Mouse (Mus musculus) heart, adult 2 months (tissue): ENCODE measurements at regions not wholly inside any gene's neighbourhood (a gene's known extent, or its start where the extent isn't known, plus 50 kb on each side); places are given as distances from the start of the nearest gene placed in this dataset.

Experiments used
- DNase-seq, 2 experiments: peaks; one replicate each; pipeline ENCODE4 v3.0.0; 2021
- H3K27ac ChIP-seq: fragments of 200-600 bp; 2 replicates; pipeline ENCODE4 v1.8.1; 2022
- H3K27me3 ChIP-seq: fragments of 200-500 bp; 2 replicates; pipeline ENCODE4 v1.6.1; 2012; ENCODE audit warnings: mild to moderate bottlenecking, low read length, inconsistent platforms, mixed read lengths; ENCODE audit not compliant: control insufficient read depth, insufficient read depth
- H3K36me3 ChIP-seq: fragments of 200-500 bp; 2 replicates; pipeline ENCODE4 v1.6.1; 2012; ENCODE audit warnings: low read length, inconsistent platforms; ENCODE audit not compliant: control insufficient read depth, insufficient read depth
- H3K4me1 ChIP-seq: fragments of 200-500 bp; 2 replicates; pipeline ENCODE4 v1.6.1; 2011; ENCODE audit warnings: low read length; ENCODE audit not compliant: control insufficient read depth, insufficient read depth
- H3K4me3 ChIP-seq: fragments of 200-600 bp; 2 replicates; pipeline ENCODE4 v1.8.1; 2022
- H3K79me2 ChIP-seq: fragments of 200-500 bp; replicated peaks from 2 replicates; pipeline ENCODE4 v1.6.1; 2012; ENCODE audit warnings: mild to moderate bottlenecking, inconsistent platforms, low read length, moderate library complexity, mixed read lengths; ENCODE audit not compliant: control insufficient read depth, insufficient read depth
- H3K9ac ChIP-seq: fragments of 200-500 bp; 2 replicates; pipeline ENCODE4 v1.6.1; 2012; ENCODE audit warnings: low read depth, mild to moderate bottlenecking, control low read depth, inconsistent platforms, low read length, mixed read lengths
- CTCF ChIP-seq: fragments of 200-600 bp; IDR thresholded peaks from 2 replicates; pipeline ENCODE4 v1.8.1; 2022; ENCODE audit warnings: antibody characterized with exemption, mild to moderate bottlenecking, moderate library complexity
- EP300 ChIP-seq: fragments of 200-500 bp; IDR thresholded peaks from 2 replicates; pipeline ENCODE4 v1.6.1; 2011; ENCODE audit warnings: low read depth, low read length, control low read depth; ENCODE audit not compliant: insufficient read depth
- POLR2A ChIP-seq: fragments of 200-500 bp; IDR thresholded peaks from 2 replicates; pipeline ENCODE4 v1.6.1; 2011; ENCODE audit warnings: mild to moderate bottlenecking, low read depth, low read length, control low read depth; ENCODE audit not compliant: insufficient read depth
- WGBS: fragments of 180-500 bp; shearing (Covaris S2); methylation state at CpG from one replicate; pipeline ENCODE4 v1.1.7; 2018; 5-methylcytosine and 5-hydroxymethylcytosine counted together
- intact Hi-C: fragments of 180-260 bp; cut with DNase I; formaldehyde crosslinking; loops from one replicate; pipeline ENCODE4 v1.15.1; 2025

- TF ChIP-seq POLR2A (peak; percentile 36; the same call in 1 of the 2 replicates), EP300 (no peak)
- intact Hi-C loops: loop anchor here (5.0 kb wide), 2 partner anchors 115 to 150 kb away; no protein-coding TSS in a partner anchor
- Histone ChIP-seq H3K9ac (no peak overlapping the region), H3K79me2 (no peaks in the 10 kb centered on the region), H3K4me3 (no peak overlapping the region), H3K27ac (peak overlapping the region; percentile 77), H3K27me3 (no peaks in the 10 kb centered on the region), H3K4me1 (peaks cover 12% of the 10 kb centered on the region), H3K36me3 (no peaks in the 10 kb centered on the region)
- DNase-seq: peak in 1 of 2 experiments; percentile 52
- 44% methylated on average over 12 of the region's 12 CpGs for WGBS
These were observed 51.2 kb upstream of the Rap1b start for GRCm38 (mm10) chr10:117896911-117897643.

GRCm38 (mm10) chr10:117897766-117898165 lies 51.9 kb upstream of the Rap1b start:
- TF ChIP-seq CTCF: no peak
- no peak for TF ChIP-seq POLR2A
- TF ChIP-seq EP300: no peak
- H3K79me2 ChIP-seq: no peaks in the 10 kb centered on the region
- H3K36me3 ChIP-seq: no peaks in the 10 kb centered on the region
- no peak for DNase-seq
- H3K9ac ChIP-seq: no peak overlapping the region
- H3K27ac ChIP-seq: peak overlapping the region; percentile 77; the same call in 1 of the 2 replicates
- H3K27me3 ChIP-seq: no peaks in the 10 kb centered on the region
- no peak overlapping the region for H3K4me3 ChIP-seq
- 82% methylated on average over 5 of the region's 5 CpGs for whole genome bisulfite sequencing
- H3K4me1 ChIP-seq: peaks cover 12% of the 10 kb centered on the region
- intact Hi-C loops: loop anchor here (2.0 to 5.0 kb wide), 4 partner anchors 51 to 150 kb away; partner anchors contain the start of gene Rap1b

DNA sequence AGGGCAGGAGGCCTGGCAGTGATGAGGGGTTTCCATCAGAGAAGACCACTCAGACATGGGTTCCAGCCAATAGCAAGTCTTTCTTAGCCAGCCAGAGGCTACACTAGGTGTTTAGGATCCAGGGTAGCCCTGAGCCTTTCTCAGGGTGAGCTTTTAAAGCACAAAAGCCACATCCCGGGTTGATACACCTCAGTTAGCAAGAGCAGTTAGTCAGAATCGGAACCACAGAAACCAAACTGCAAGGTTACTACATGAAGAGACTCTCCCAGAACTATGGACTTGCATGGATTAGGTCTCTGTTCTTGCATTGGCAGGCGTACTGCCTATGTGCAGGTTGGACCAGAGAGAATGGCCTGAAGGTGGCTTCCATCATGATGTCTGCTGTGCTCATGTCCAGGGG lies 52.6 kb upstream of the Rap1b start:
- intact Hi-C loops: loop anchor here (2.0 to 5.0 kb wide), 4 partner anchors 52 to 149 kb away; partner anchors contain the start of gene Rap1b
- Histone ChIP-seq H3K27ac (peak overlapping the region; percentile 77), H3K9ac (no peak overlapping the region), H3K4me3 (no peak overlapping the region), H3K79me2 (no peaks in the 10 kb centered on the region), H3K36me3 (no peaks in the 10 kb centered on the region), H3K4me1 (peaks cover 12% of the 10 kb centered on the region), H3K27me3 (no peaks in the 10 kb centered on the region)
- DNase-seq: no peak
- TF ChIP-seq EP300 (no peak), POLR2A (no peak), CTCF (no peak)
- 97% methylated on average over 3 of the region's 3 CpGs for WGBS

- WGBS: 44% methylated on average over 13 of the region's 13 CpGs
- Histone ChIP-seq H3K9ac (no peak overlapping the region), H3K4me3 (no peak overlapping the region), H3K36me3 (no peaks in the 10 kb centered on the region), H3K27ac (peak overlapping the region; percentile 77), H3K27me3 (no peaks in the 10 kb centered on the region), H3K79me2 (no peaks in the 10 kb centered on the region), H3K4me1 (peaks cover 12% of the 10 kb centered on the region)
- intact Hi-C loops: loop anchor here (2.0 to 5.0 kb wide), 4 partner anchors 53 to 148 kb away; partner anchors contain the start of gene Rap1b
- DNase-seq: peak; percentile 40 to 61
- TF ChIP-seq CTCF (no peak), POLR2A (0 out of 2 replicates have a peak, but pooled peaks have one; percentile 39), EP300 (0 out of 2 replicates have a peak, but pooled peaks have one; percentile 49)
These were observed 53.6 kb upstream of the Rap1b start for GRCm38 (mm10) chr10:117899410-117899935.

DNA sequence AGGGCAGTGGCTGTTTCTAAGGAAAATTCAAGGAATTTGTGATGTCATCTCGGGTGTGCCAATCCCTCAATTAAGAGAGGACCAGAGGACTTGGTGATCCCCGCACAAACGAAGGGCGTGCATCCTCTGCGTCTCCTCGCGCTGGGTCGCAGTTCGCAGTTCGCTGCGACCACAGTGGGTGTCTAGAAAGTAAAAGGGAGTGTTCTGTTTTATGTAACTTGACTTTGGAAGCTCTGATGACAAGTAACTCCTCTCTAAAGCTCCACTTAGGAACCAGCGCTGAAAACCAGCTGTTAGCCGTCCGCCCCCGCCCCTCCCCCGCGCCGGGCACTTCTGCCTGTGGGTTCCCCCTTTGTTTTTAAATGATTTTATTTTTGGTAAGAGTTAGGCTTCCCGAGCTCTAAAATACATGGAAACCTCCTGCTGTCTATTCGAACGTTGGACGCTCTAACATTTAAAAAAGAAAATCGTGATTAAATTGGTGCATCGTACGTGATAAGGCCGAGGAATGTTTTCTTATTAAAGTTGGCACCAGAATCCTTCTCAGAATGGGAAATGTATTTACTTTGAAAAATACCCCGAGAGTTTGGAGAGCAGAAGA lies 59.9 kb upstream of the Rap1b start:
- H3K27ac ChIP-seq: peak overlapping the region; percentile 88
- H3K27me3 ChIP-seq: no peaks in the 10 kb centered on the region
- DNase-seq: peak; percentile 60 to 66
- 0 out of 2 replicates have a peak, but pooled peaks cover 3% of the 10 kb centered on the region for H3K36me3 ChIP-seq
- peak overlapping the region; percentile 77 for H3K9ac ChIP-seq
- TF ChIP-seq EP300 (peak; percentile 44; the same call in 1 of the 2 replicates), CTCF (no peak), POLR2A (peak; percentile 77)
- H3K4me3 ChIP-seq: peak overlapping the region; percentile 52
- WGBS: 4% methylated on average over 27 of the region's 27 CpGs
- no peaks in the 10 kb centered on the region for H3K79me2 ChIP-seq
- intact Hi-C loops: loop anchor here (5.0 kb wide), 1 partner anchor 197 kb away; no protein-coding TSS in a partner anchor
- no peaks in the 10 kb centered on the region; the same call in 1 of the 2 replicates for H3K4me1 ChIP-seq
